ENCODE assay signal across 9 mouse cellular contexts in genomic region chr12:27932382-27933140, GRCm38 (mm10).
DNase-seq lines count a peak whose midpoint lies in the region; ATAC-seq lines count a peak whose summit lies in the region.
"Had no signal": no experiment of that assay in that cellular context is flagged by ENCODE, and none has a peak within 500 bp of the region (broad histone marks: within the 10 kb centered on the region; RNA-seq: fewer than 3 reads in every experiment).

No protein-coding gene starts in this region.

- no peaks in the 10 kb centered on the region for H3K27me3 ChIP-seq in forebrain, embryonic 13.5 days
- H3K27me3 ChIP-seq: CH12.LX had no signal

- H3K4me3 ChIP-seq in forebrain, embryonic 13.5 days = no peak overlapping the region

- peak overlapping the region; percentile 75 for H3K27ac ChIP-seq in forebrain, embryonic 13.5 days

- intact Hi-C loops in heart, postnatal 25 days (cut with DNase I) = no loop called here

- no peaks in the 10 kb centered on the region for H3K9me3 ChIP-seq in forebrain, embryonic 13.5 days (replicated peaks)

- H3K4me2 ChIP-seq in forebrain, embryonic 13.5 days = no peak overlapping the region; the same call in 1 of the 2 replicates

- DNase-seq in heart, postnatal 4 days = peak; percentile 14
- DNase-seq in heart, postnatal 25 days (ENCODE audit: low spot score) = no peak
- DNase-seq in layer of hippocampus, adult 9-11 months = peak; percentile 57
- peak; percentile 54 for DNase-seq in neural tube, embryonic 10.5 days (ENCODE audit: extremely low spot score, low spot score)
- DNase-seq in spleen, postnatal 36 days (ENCODE audit: low spot score in 2 of 2) = no peak
- no peak for DNase-seq in adrenal gland, adult 8-10 months
- DNase-seq in cerebellum, postnatal 36 days = no peak

- H3K4me1 ChIP-seq in forebrain, embryonic 13.5 days = peaks cover 30% of the 10 kb centered on the region

- peak; percentile 88 for ATAC-seq in forebrain, embryonic 13.5 days

- 29% methylated on average over 7 of the region's 7 CpGs for WGBS in forebrain, embryonic 13.5 days

- no peaks in the 10 kb centered on the region for H3K36me3 ChIP-seq in forebrain, embryonic 13.5 days (ENCODE audit: poor library complexity, severe bottlenecking)

- H3K9ac ChIP-seq in forebrain, embryonic 13.5 days = no peak overlapping the region

Comparison
In these comparisons a context has a peak if more than half of its experiments do, and no peak if none do; other contexts are left out.
1. DNase-seq: peak in heart, postnatal 4 days (single experiment), layer of hippocampus, adult 9-11 months (single experiment) and neural tube, embryonic 10.5 days (single experiment); none in heart, postnatal 25 days (single experiment), spleen, postnatal 36 days (0 of 2), adrenal gland, adult 8-10 months (single experiment) and cerebellum, postnatal 36 days (0 of 2).